9 mouse cellular contexts compared by ENCODE assay signal in genomic region chr4:81669181-81669580, GRCm38 (mm10).
DNase-seq lines count a peak whose midpoint lies in the region; ATAC-seq and TF ChIP-seq lines count a peak whose summit lies in the region.
"Had no signal": no experiment of that assay in that cellular context is flagged by ENCODE, and none has a peak within 500 bp of the region (broad histone marks: within the 10 kb centered on the region; RNA-seq: fewer than 3 reads in every experiment).

No protein-coding gene starts in this region.

- no peak overlapping the region for H3K9ac ChIP-seq in kidney, embryonic 14.5 days (ENCODE audit: low read depth, low read length)
- no peak overlapping the region for H3K9ac ChIP-seq in kidney, postnatal 0 days (ENCODE audit: low read depth, low read length)

- H3K4me3 ChIP-seq in kidney, embryonic 14.5 days (ENCODE audit: low read length), result no peak overlapping the region
- no peak overlapping the region for H3K4me3 ChIP-seq in kidney, postnatal 0 days (replicated peaks; ENCODE audit: low read depth, low read length)

- H3K27me3 ChIP-seq in kidney, embryonic 14.5 days (ENCODE audit: control insufficient read depth, insufficient read depth, low read length), result no peaks in the 10 kb centered on the region
- H3K27me3 ChIP-seq in kidney, postnatal 0 days (ENCODE audit: insufficient read depth, low read length), result no peaks in the 10 kb centered on the region

- H3K4me2 ChIP-seq in kidney, embryonic 14.5 days (replicated peaks; ENCODE audit: low read depth, low read length), result no peak overlapping the region
- no peak overlapping the region for H3K4me2 ChIP-seq in kidney, postnatal 0 days (ENCODE audit: low read length)

- no peaks in the 10 kb centered on the region for H3K36me3 ChIP-seq in kidney, embryonic 14.5 days (ENCODE audit: control insufficient read depth, insufficient read depth, low read length)
- H3K36me3 ChIP-seq in kidney, postnatal 0 days (ENCODE audit: insufficient read depth, low read length), result no peaks in the 10 kb centered on the region

- TF ChIP-seq CTCF in kidney, postnatal 0 days (IDR thresholded peaks at IDR 0.05; ENCODE audit: low read depth), result no peak

- H3K27ac ChIP-seq in kidney, embryonic 14.5 days (ENCODE audit: low read depth, low read length), result no peak overlapping the region
- no peak overlapping the region for H3K27ac ChIP-seq in kidney, postnatal 0 days
- H3K27ac ChIP-seq: macrophage had no signal

- 9% methylated on average over 3 of the region's 3 CpGs for WGBS in kidney, embryonic 14.5 days
- 7% methylated on average over 3 of the region's 3 CpGs for WGBS in kidney, postnatal 0 days

- ATAC-seq in kidney, embryonic 14.5 days (ENCODE audit: low FRiP score, low TSS enrichment), result peak; percentile 72
- peak; percentile 49; the same call in 1 of the 2 replicates for ATAC-seq in kidney, postnatal 0 days (replicated peaks; ENCODE audit: low FRiP score, low read depth)
- ATAC-seq in erythroid progenitor cell, adult 5-6 weeks (replicated peaks; ENCODE audit: low FRiP score, poor library complexity, severe bottlenecking), result no peak

- 0 out of 2 replicates have a peak, but pooled peaks cover 8% of the 10 kb centered on the region for H3K4me1 ChIP-seq in kidney, embryonic 14.5 days (ENCODE audit: control insufficient read depth, insufficient read depth, low read length)
- H3K4me1 ChIP-seq in kidney, postnatal 0 days (replicated peaks; ENCODE audit: insufficient read depth, low read length), result peaks cover 3% of the 10 kb centered on the region; the same call in 1 of the 2 replicates

- DNase-seq in kidney, adult 18-20 months, result no peak
- peak; percentile 6 for DNase-seq in Muller cell, postnatal 12 days (ENCODE audit: inconsistent ontology term)
- DNase-seq in embryo, embryonic 11.5 days (ENCODE audit: low read depth, low spot score), result peak; percentile 69
- peak; percentile 61 for DNase-seq in kidney, postnatal 0 days (ENCODE audit: low spot score)
- DNase-seq in spleen, adult 12 weeks (ENCODE audit: low spot score), result no peak
- no peak for DNase-seq in spleen, postnatal 36 days (ENCODE audit: low spot score in 2 of 2)

- H3K9me3 ChIP-seq in kidney, embryonic 14.5 days (ENCODE audit: control insufficient read depth, low read length), result peaks cover under 1% of the 10 kb centered on the region; the same call in 1 of the 2 replicates
- H3K9me3 ChIP-seq in kidney, postnatal 0 days (replicated peaks; ENCODE audit: low read length), result no peaks in the 10 kb centered on the region

Comparison
In these comparisons a context has a peak if more than half of its experiments do, and no peak if none do; other contexts are left out.
1. DNase-seq: peak in Muller cell, postnatal 12 days (single experiment), embryo, embryonic 11.5 days (single experiment) and kidney, postnatal 0 days (single experiment); none in kidney, adult 18-20 months (single experiment), spleen, adult 12 weeks (single experiment) and spleen, postnatal 36 days (0 of 2).